Mouse (Mus musculus): ENCODE measurements at regions not wholly inside any gene's neighbourhood (a gene's known extent, or its start where the extent isn't known, plus 50 kb on each side); places are given as distances from the start of the nearest gene placed in this dataset.
A peak's percentile ranks its signal among the peaks of the same experiment; 100 is the strongest.

- DNase-seq (ENCODE audit: low spot score) = peak; percentile 72
- Histone ChIP-seq H3K27me3 (replicated peaks; ENCODE audit: insufficient read depth, low read length) (no peaks in the 10 kb centered on the region), H3K4me2 (replicated peaks; ENCODE audit: low read depth, low read length) (no peak overlapping the region), H3K4me3 (ENCODE audit: low read depth, low read length) (no peak overlapping the region), H3K36me3 (ENCODE audit: insufficient read depth, low read length) (no peaks in the 10 kb centered on the region), H3K4me1 (ENCODE audit: insufficient read depth, low read depth, low read length) (no peaks in the 10 kb centered on the region), H3K9me3 (ENCODE audit: low read length) (no peaks in the 10 kb centered on the region), H3K9ac (replicated peaks; ENCODE audit: low read depth) (no peak overlapping the region), H3K27ac (ENCODE audit: low read length) (0 out of 2 replicates have a peak overlapping the region, but pooled peaks have one; percentile 9)
- ATAC-seq = peak; percentile 65
- WGBS = 8% methylated on average over 2 of the region's 2 CpGs
- TF ChIP-seq EP300 (IDR thresholded peaks at IDR 0.05) = peak; percentile 57
- TF ChIP-seq CTCF (IDR thresholded peaks at IDR 0.05) = no peak
Observed at GRCm38 (mm10) chr10:96948871-96949270, 332.1 kb downstream of the Btg1 start.

- TF ChIP-seq CTCF (IDR thresholded peaks at IDR 0.05) = no peak
- Histone ChIP-seq H3K9me3 (ENCODE audit: low read length) (no peaks in the 10 kb centered on the region), H3K4me3 (ENCODE audit: low read depth, low read length) (no peak overlapping the region), H3K9ac (replicated peaks; ENCODE audit: low read depth) (no peak overlapping the region), H3K4me1 (ENCODE audit: insufficient read depth, low read depth, low read length) (no peaks in the 10 kb centered on the region), H3K27me3 (replicated peaks; ENCODE audit: insufficient read depth, low read length) (no peaks in the 10 kb centered on the region), H3K36me3 (ENCODE audit: insufficient read depth, low read length) (no peaks in the 10 kb centered on the region), H3K4me2 (replicated peaks; ENCODE audit: low read depth, low read length) (peak overlapping the region; percentile 40), H3K27ac (ENCODE audit: low read length) (no peak overlapping the region)
- 51% methylated on average over 12 of the region's 12 CpGs for WGBS
- DNase-seq (ENCODE audit: low spot score) (peak; percentile 7), ATAC-seq (no peak)
Observed at GRCm38 (mm10) chr10:96955036-96955775, 338.4 kb downstream of the Btg1 start.

GRCm38 (mm10) chr10:96955776-96956448 lies 339.1 kb downstream of the Btg1 start:
- H3K27ac ChIP-seq (ENCODE audit: low read length) = no peak overlapping the region
- no peak overlapping the region for H3K9ac ChIP-seq (replicated peaks; ENCODE audit: low read depth)

GRCm38 (mm10) chr10:96956449-96956834 lies 339.6 kb downstream of the Btg1 start:
- ATAC-seq (no peak), DNase-seq (ENCODE audit: low spot score) (no peak)
- Histone ChIP-seq H3K36me3 (ENCODE audit: insufficient read depth, low read length) (no peaks in the 10 kb centered on the region), H3K4me2 (replicated peaks; ENCODE audit: low read depth, low read length) (no peak overlapping the region), H3K27ac (ENCODE audit: low read length) (no peak overlapping the region), H3K4me3 (ENCODE audit: low read depth, low read length) (no peak overlapping the region), H3K4me1 (ENCODE audit: insufficient read depth, low read depth, low read length) (no peaks in the 10 kb centered on the region), H3K9ac (replicated peaks; ENCODE audit: low read depth) (no peak overlapping the region), H3K27me3 (replicated peaks; ENCODE audit: insufficient read depth, low read length) (no peaks in the 10 kb centered on the region), H3K9me3 (ENCODE audit: low read length) (no peaks in the 10 kb centered on the region)
- WGBS = 95% methylated on average over 5 of the region's 5 CpGs
- TF ChIP-seq EP300 (IDR thresholded peaks at IDR 0.05) (no peak), CTCF (IDR thresholded peaks at IDR 0.05) (no peak)

More at GRCm38 (mm10) chr10:96955776-96956448, 339.1 kb downstream of the Btg1 start:
- Histone ChIP-seq H3K4me2 (replicated peaks; ENCODE audit: low read depth, low read length) (peak overlapping the region; percentile 40), H3K27me3 (replicated peaks; ENCODE audit: insufficient read depth, low read length) (no peaks in the 10 kb centered on the region), H3K4me3 (ENCODE audit: low read depth, low read length) (peak overlapping the region; percentile 6; the same call in 1 of the 2 replicates), H3K4me1 (ENCODE audit: insufficient read depth, low read depth, low read length) (no peaks in the 10 kb centered on the region), H3K9me3 (ENCODE audit: low read length) (no peaks in the 10 kb centered on the region), H3K36me3 (ENCODE audit: insufficient read depth, low read length) (no peaks in the 10 kb centered on the region)
- ATAC-seq (no peak), DNase-seq (ENCODE audit: low spot score) (no peak)
- WGBS = 32% methylated on average over 16 of the region's 16 CpGs
- no peak for TF ChIP-seq EP300 (IDR thresholded peaks at IDR 0.05)
- TF ChIP-seq CTCF (IDR thresholded peaks at IDR 0.05) = no peak

GRCm38 (mm10) chr10:96957019-96957418 lies 340.2 kb downstream of the Btg1 start:
- TF ChIP-seq CTCF (IDR thresholded peaks at IDR 0.05) = no peak
- TF ChIP-seq EP300 (IDR thresholded peaks at IDR 0.05) = no peak
- Histone ChIP-seq H3K27ac (ENCODE audit: low read length) (no peak overlapping the region), H3K4me3 (ENCODE audit: low read depth, low read length) (no peak overlapping the region), H3K9ac (replicated peaks; ENCODE audit: low read depth) (no peak overlapping the region), H3K27me3 (replicated peaks; ENCODE audit: insufficient read depth, low read length) (no peaks in the 10 kb centered on the region), H3K4me1 (ENCODE audit: insufficient read depth, low read depth, low read length) (no peaks in the 10 kb centered on the region), H3K4me2 (replicated peaks; ENCODE audit: low read depth, low read length) (no peak overlapping the region), H3K9me3 (ENCODE audit: low read length) (no peaks in the 10 kb centered on the region), H3K36me3 (ENCODE audit: insufficient read depth, low read length) (no peaks in the 10 kb centered on the region)
- WGBS = 93% methylated on average over 2 of the region's 2 CpGs
- no peak for DNase-seq (ENCODE audit: low spot score)
- no peak for ATAC-seq

GRCm38 (mm10) chr10:96969825-96970224 lies 353.0 kb downstream of the Btg1 start:
- no peak for ATAC-seq
- H3K27ac ChIP-seq (ENCODE audit: low read length) = no peak overlapping the region
- H3K4me2 ChIP-seq (replicated peaks; ENCODE audit: low read depth, low read length) = no peak overlapping the region
- DNase-seq (ENCODE audit: low spot score) = no peak
- no peaks in the 10 kb centered on the region for H3K27me3 ChIP-seq (replicated peaks; ENCODE audit: insufficient read depth, low read length)
- TF ChIP-seq CTCF (IDR thresholded peaks at IDR 0.05) (no peak), EP300 (IDR thresholded peaks at IDR 0.05) (no peak)
- no peak overlapping the region for H3K4me3 ChIP-seq (ENCODE audit: low read depth, low read length)
- H3K9me3 ChIP-seq (ENCODE audit: low read length) = no peaks in the 10 kb centered on the region
- no peaks in the 10 kb centered on the region for H3K36me3 ChIP-seq (ENCODE audit: insufficient read depth, low read length)
- no peaks in the 10 kb centered on the region for H3K4me1 ChIP-seq (ENCODE audit: insufficient read depth, low read depth, low read length)
- H3K9ac ChIP-seq (replicated peaks; ENCODE audit: low read depth) = no peak overlapping the region
- WGBS = 84% methylated on average over 1 of the region's 1 CpGs
